Mouse (Mus musculus) pancreas, adult 10 weeks (tissue): ENCODE results near the gene Pglyrp1. TPM values are rescaled to one million over a fixed set of nuclear protein-coding genes. Genes with fewer than 3 reads are reported as not detected.

ENCODE experiments used
- polyA plus RNA-seq: library from polyadenylated mRNA; stranded (reverse); fragments of 350-450 nt; fragmentation: Illumina TruSeq; extraction: RNeasy Lipid Tissue Mini Kit (QIAGEN cat#74804); gene quantifications from one replicate; pipeline ENCODE4 v1.2.3, GENCODE M21; 2015; ENCODE audit warnings: low read depth, low replicate concordance; ENCODE audit not compliant: insufficient read depth

Gene Pglyrp1
- not detected for polyA plus RNA-seq

GRCm38 (mm10) chr7:18871031-18871430 lies at the start of gene Pglyrp1:
Pglyrp1 (plus strand) TSS chr7:18871331.

GRCm38 (mm10) chr7:18821507-18821906 lies 49.6 kb upstream of the Pglyrp1 start, which contains the start of gene Psg17:
Psg17 (minus strand) TSS chr7:18821607.

GRCm38 (mm10) chr7:18839865-18840264 lies 31.3 kb upstream of the Pglyrp1 start, which contains the start of gene Mill2:
Mill2 (plus strand) TSS chr7:18839966.

GRCm38 (mm10) chr7:18910241-18910831 lies 39.2 kb downstream of the Pglyrp1 start, which contains the start of gene Ccdc61:
Ccdc61 (minus strand) TSS chr7:18910415.

GRCm38 (mm10) chr7:18925162-18925938 lies 54.2 kb downstream of the Pglyrp1 start, which contains the start of gene Nova2:
Nova2 (plus strand) TSS chr7:18925888.

Other genes with a start within 250 kb of the Pglyrp1 start
- not detected for gene Psg21, start 214.6 kb upstream of the Pglyrp1 start, polyA plus RNA-seq
- gene Psg20, start 185.1 kb upstream of the Pglyrp1 start, polyA plus RNA-seq, result not detected
- not detected for gene Psg22, start 153.2 kb upstream of the Pglyrp1 start, polyA plus RNA-seq
- gene Psg19, start 72.8 kb upstream of the Pglyrp1 start, polyA plus RNA-seq, result not detected
- not detected for gene Psg17, start 49.7 kb upstream of the Pglyrp1 start, polyA plus RNA-seq
- gene Mill2, start 31.4 kb upstream of the Pglyrp1 start, polyA plus RNA-seq, result 4.3 TPM
- gene Ccdc61, start 39.1 kb downstream of the Pglyrp1 start, polyA plus RNA-seq, result 4.1 TPM
- gene Nova2, start 54.6 kb downstream of the Pglyrp1 start, polyA plus RNA-seq, result 2.3 TPM
- not detected for gene Nanos2, start 116.1 kb downstream of the Pglyrp1 start, polyA plus RNA-seq
- gene Mypop, start 119.9 kb downstream of the Pglyrp1 start, polyA plus RNA-seq, result 2.5 TPM
- gene Irf2bp1, start 132.7 kb downstream of the Pglyrp1 start, polyA plus RNA-seq, result 5.9 TPM
- 5.9 TPM for gene Foxa3, start 152.2 kb downstream of the Pglyrp1 start, polyA plus RNA-seq
- 20.0 TPM for gene Sympk, start 153.0 kb downstream of the Pglyrp1 start, polyA plus RNA-seq
- gene Rsph6a, start 183.4 kb downstream of the Pglyrp1 start, polyA plus RNA-seq, result not detected
- gene Dmwd, start 204.9 kb downstream of the Pglyrp1 start, polyA plus RNA-seq, result 10.7 TPM
- 15.3 TPM for gene Dmpk, start 212.5 kb downstream of the Pglyrp1 start, polyA plus RNA-seq
- gene Six5, start 223.3 kb downstream of the Pglyrp1 start, polyA plus RNA-seq, result 8.4 TPM
- gene Gm4969, start 247.0 kb downstream of the Pglyrp1 start, polyA plus RNA-seq, result not detected
- 1.5 TPM for gene Fbxo46, start 248.5 kb downstream of the Pglyrp1 start, polyA plus RNA-seq